Mouse (Mus musculus): Measurements from ENCODE around the gene Sfxn1.

GRCm38 (mm10) chr13:54144624-54145023, 73.0 kb downstream of the Sfxn1 start:
- TF ChIP-seq EP300 (IDR thresholded peaks at IDR 0.05) (no peak), CTCF (IDR thresholded peaks at IDR 0.05) (no peak)

Data from lung, postnatal 0 days (tissue).